In the genomic region with DNA sequence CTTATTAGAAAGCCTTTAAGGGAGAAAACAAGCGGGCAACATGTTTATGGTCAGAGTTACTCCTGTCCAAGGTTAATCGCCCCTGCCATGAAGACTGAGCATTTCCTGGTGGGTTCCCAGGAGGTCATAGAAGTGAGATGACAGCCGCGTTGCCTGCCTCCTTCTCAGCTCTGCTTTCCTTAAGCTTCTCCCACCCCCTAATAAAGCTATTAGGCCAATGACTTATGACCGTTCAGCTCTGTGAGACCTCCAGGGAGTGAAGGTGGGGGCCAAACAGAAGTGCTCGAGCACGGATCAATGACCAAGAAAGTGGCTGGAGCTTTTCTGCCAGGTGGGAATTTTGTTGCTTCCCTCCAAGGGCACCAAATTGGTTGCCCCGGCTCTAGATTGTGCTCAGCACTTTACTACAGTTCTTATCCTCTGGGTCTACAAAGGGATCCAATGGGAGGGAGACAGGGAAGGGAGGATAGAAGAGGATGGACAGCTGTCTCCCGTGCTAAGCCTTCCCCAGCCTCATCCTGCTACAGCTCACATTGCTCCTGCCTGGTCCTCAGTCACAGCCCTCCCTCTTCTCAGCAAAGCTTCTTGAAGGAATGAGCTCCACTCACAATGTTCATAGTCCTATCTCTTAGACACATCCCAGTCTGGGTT, we compare ENCODE assay signal across 28 mouse cellular contexts.
DNase-seq lines count a peak whose midpoint lies in the region; ATAC-seq and TF ChIP-seq lines count a peak whose summit lies in the region.
"Had no signal": no experiment of that assay in that cellular context is flagged by ENCODE, and none has a peak within 500 bp of the region (broad histone marks: within the 10 kb centered on the region; RNA-seq: fewer than 3 reads in every experiment).

No protein-coding gene starts in this region.

- no peak overlapping the region for H3K9ac ChIP-seq in kidney, embryonic 14.5 days (ENCODE audit: low read depth, low read length)
- no peak overlapping the region for H3K9ac ChIP-seq in midbrain, embryonic 13.5 days (replicated peaks)
- no peak overlapping the region for H3K9ac ChIP-seq in midbrain, postnatal 0 days (replicated peaks; ENCODE audit: low read length, poor library complexity, severe bottlenecking)
- no peak overlapping the region for H3K9ac ChIP-seq in limb, embryonic 12.5 days (replicated peaks)
- no peak overlapping the region for H3K9ac ChIP-seq in neural tube, embryonic 13.5 days
- no peak overlapping the region for H3K9ac ChIP-seq in forebrain, embryonic 13.5 days
- H3K9ac ChIP-seq: embryonic facial prominence, embryonic 15.5 days; forebrain, embryonic 12.5 days; heart, embryonic 15.5 days; hindbrain, embryonic 15.5 days; liver, embryonic 15.5 days; lung, embryonic 14.5 days; neural tube, embryonic 12.5 days had no signal

- 0 out of 2 replicates have a peak overlapping the region, but pooled peaks have one; percentile 19 for H3K4me2 ChIP-seq in kidney, embryonic 14.5 days (replicated peaks; ENCODE audit: low read depth, low read length)
- H3K4me2 ChIP-seq in midbrain, embryonic 13.5 days (replicated peaks): no peak overlapping the region
- H3K4me2 ChIP-seq in midbrain, postnatal 0 days (ENCODE audit: low read depth, low read length, poor library complexity, severe bottlenecking): no peak overlapping the region
- peak overlapping the region; percentile 2; the same call in 1 of the 2 replicates for H3K4me2 ChIP-seq in limb, embryonic 12.5 days
- H3K4me2 ChIP-seq in neural tube, embryonic 13.5 days: no peak overlapping the region
- H3K4me2 ChIP-seq in forebrain, embryonic 13.5 days: no peak overlapping the region
- H3K4me2 ChIP-seq: embryonic facial prominence, embryonic 15.5 days; forebrain, embryonic 12.5 days; heart, embryonic 15.5 days; hindbrain, embryonic 15.5 days; liver, embryonic 15.5 days; lung, embryonic 14.5 days; midbrain, embryonic 11.5 days; neural tube, embryonic 12.5 days had no signal

- ATAC-seq in kidney, embryonic 14.5 days (ENCODE audit: low FRiP score, low TSS enrichment): peak; percentile 73
- ATAC-seq in midbrain, embryonic 13.5 days: no peak
- ATAC-seq in midbrain, postnatal 0 days (ENCODE audit: low FRiP score): no peak
- ATAC-seq in limb, embryonic 12.5 days (ENCODE audit: insufficient number of reproducible peaks, insufficient read depth, low FRiP score, low TSS enrichment, low read depth): no peak
- no peak for ATAC-seq in neural tube, embryonic 13.5 days (ENCODE audit: low read depth)
- no peak for ATAC-seq in forebrain, embryonic 13.5 days
- ATAC-seq: inflammation-experienced regulatory T-cells, adult 6 months had no signal

- H3K9me3 ChIP-seq in kidney, embryonic 14.5 days (ENCODE audit: control insufficient read depth, low read length): no peaks in the 10 kb centered on the region
- no peaks in the 10 kb centered on the region for H3K9me3 ChIP-seq in midbrain, embryonic 13.5 days
- H3K9me3 ChIP-seq in midbrain, postnatal 0 days (ENCODE audit: low read length): no peaks in the 10 kb centered on the region
- H3K9me3 ChIP-seq in limb, embryonic 12.5 days: no peaks in the 10 kb centered on the region
- H3K9me3 ChIP-seq in neural tube, embryonic 13.5 days: no peaks in the 10 kb centered on the region
- H3K9me3 ChIP-seq in forebrain, embryonic 13.5 days (replicated peaks): no peaks in the 10 kb centered on the region
- H3K9me3 ChIP-seq: embryonic facial prominence, embryonic 10.5 days; embryonic facial prominence, embryonic 15.5 days; forebrain, embryonic 12.5 days; heart, embryonic 10.5 days; heart, embryonic 15.5 days; hindbrain, embryonic 15.5 days; liver, embryonic 15.5 days; neural tube, embryonic 12.5 days had no signal

- no peak for TF ChIP-seq CTCF in midbrain, postnatal 0 days (IDR thresholded peaks at IDR 0.05)

- no peaks in the 10 kb centered on the region for H3K36me3 ChIP-seq in kidney, embryonic 14.5 days (ENCODE audit: control insufficient read depth, insufficient read depth, low read length)
- H3K36me3 ChIP-seq in midbrain, embryonic 13.5 days: no peaks in the 10 kb centered on the region
- H3K36me3 ChIP-seq in midbrain, postnatal 0 days (ENCODE audit: insufficient read depth, low read length): no peaks in the 10 kb centered on the region
- no peaks in the 10 kb centered on the region for H3K36me3 ChIP-seq in limb, embryonic 12.5 days
- no peaks in the 10 kb centered on the region for H3K36me3 ChIP-seq in neural tube, embryonic 13.5 days
- H3K36me3 ChIP-seq in forebrain, embryonic 13.5 days (ENCODE audit: poor library complexity, severe bottlenecking): no peaks in the 10 kb centered on the region
- H3K36me3 ChIP-seq: embryonic facial prominence, embryonic 10.5 days; embryonic facial prominence, embryonic 15.5 days; forebrain, embryonic 12.5 days; heart, embryonic 10.5 days; heart, embryonic 15.5 days; hindbrain, embryonic 15.5 days; liver, embryonic 15.5 days; neural tube, embryonic 12.5 days had no signal

- 6% methylated on average over 9 of the region's 9 CpGs for WGBS in kidney, embryonic 14.5 days
- 74% methylated on average over 9 of the region's 9 CpGs for WGBS in midbrain, embryonic 13.5 days
- 60% methylated on average over 9 of the region's 9 CpGs for WGBS in midbrain, postnatal 0 days
- 12% methylated on average over 9 of the region's 9 CpGs for WGBS in limb, embryonic 12.5 days
- WGBS in neural tube, embryonic 13.5 days: 21% methylated on average over 9 of the region's 9 CpGs
- WGBS in forebrain, embryonic 13.5 days: 87% methylated on average over 9 of the region's 9 CpGs

- no peaks in the 10 kb centered on the region for H3K27me3 ChIP-seq in kidney, embryonic 14.5 days (ENCODE audit: control insufficient read depth, insufficient read depth, low read length)
- H3K27me3 ChIP-seq in midbrain, embryonic 13.5 days: no peaks in the 10 kb centered on the region
- H3K27me3 ChIP-seq in midbrain, postnatal 0 days (ENCODE audit: insufficient read depth, low read length): no peaks in the 10 kb centered on the region
- H3K27me3 ChIP-seq in limb, embryonic 12.5 days: no peaks in the 10 kb centered on the region; the same call in 1 of the 2 replicates
- no peaks in the 10 kb centered on the region for H3K27me3 ChIP-seq in neural tube, embryonic 13.5 days
- no peaks in the 10 kb centered on the region for H3K27me3 ChIP-seq in forebrain, embryonic 13.5 days
- H3K27me3 ChIP-seq: embryonic facial prominence, embryonic 15.5 days; forebrain, embryonic 12.5 days; heart, embryonic 15.5 days; hindbrain, embryonic 15.5 days; liver, embryonic 15.5 days; neural tube, embryonic 12.5 days had no signal

- H3K4me3 ChIP-seq in kidney, embryonic 14.5 days (ENCODE audit: low read length): no peak overlapping the region
- H3K4me3 ChIP-seq in midbrain, embryonic 13.5 days (replicated peaks): no peak overlapping the region
- H3K4me3 ChIP-seq in midbrain, postnatal 0 days (ENCODE audit: low read depth, low read length): no peak overlapping the region
- H3K4me3 ChIP-seq in limb, embryonic 12.5 days (replicated peaks): no peak overlapping the region
- H3K4me3 ChIP-seq in neural tube, embryonic 13.5 days: no peak overlapping the region
- no peak overlapping the region for H3K4me3 ChIP-seq in forebrain, embryonic 13.5 days
- H3K4me3 ChIP-seq: embryonic facial prominence, embryonic 10.5 days; embryonic facial prominence, embryonic 15.5 days; forebrain, embryonic 12.5 days; heart, embryonic 10.5 days; heart, embryonic 15.5 days; hindbrain, embryonic 15.5 days; liver, embryonic 15.5 days; neural tube, embryonic 12.5 days had no signal

- H3K4me1 ChIP-seq in kidney, embryonic 14.5 days (ENCODE audit: control insufficient read depth, insufficient read depth, low read length): peaks cover 14% of the 10 kb centered on the region; the same call in 1 of the 2 replicates
- peaks cover 40% of the 10 kb centered on the region for H3K4me1 ChIP-seq in midbrain, embryonic 13.5 days (replicated peaks)
- peaks cover 21% of the 10 kb centered on the region for H3K4me1 ChIP-seq in midbrain, postnatal 0 days (ENCODE audit: insufficient read depth, low read length)
- H3K4me1 ChIP-seq in limb, embryonic 12.5 days (replicated peaks): peaks cover 14% of the 10 kb centered on the region
- peaks cover 42% of the 10 kb centered on the region for H3K4me1 ChIP-seq in neural tube, embryonic 13.5 days (replicated peaks)
- peaks cover 34% of the 10 kb centered on the region for H3K4me1 ChIP-seq in forebrain, embryonic 13.5 days
- H3K4me1 ChIP-seq: liver, embryonic 15.5 days had no signal

- no peak for DNase-seq in kidney, adult 8-10 months
- DNase-seq in midbrain, postnatal 0 days (ENCODE audit: low spot score): no peak
- DNase-seq: adrenal gland, adult 2 months; adrenal gland, postnatal 36 days; B cell, adult 2 months; cerebellum, adult 18-20 months; cerebellum, postnatal 10 days; gastrocnemius, postnatal 10 days; kidney, adult 2 months; layer of hippocampus, adult 9-11 months; lung, embryonic 14.5 days; lung, postnatal 14 days; thymus, postnatal 14 days had no signal

- H3K27ac ChIP-seq in kidney, embryonic 14.5 days (ENCODE audit: low read depth, low read length): no peak overlapping the region
- H3K27ac ChIP-seq in midbrain, embryonic 13.5 days: peak overlapping the region; percentile 44; the same call in 1 of the 2 replicates
- no peak overlapping the region for H3K27ac ChIP-seq in midbrain, postnatal 0 days (ENCODE audit: low read depth, low read length)
- H3K27ac ChIP-seq in limb, embryonic 12.5 days: no peak overlapping the region
- 0 out of 2 replicates have a peak overlapping the region, but pooled peaks have one; percentile 6 for H3K27ac ChIP-seq in neural tube, embryonic 13.5 days (replicated peaks)
- no peak overlapping the region for H3K27ac ChIP-seq in forebrain, embryonic 13.5 days
- H3K27ac ChIP-seq: embryonic facial prominence, embryonic 10.5 days; embryonic facial prominence, embryonic 15.5 days; forebrain, embryonic 12.5 days; heart, embryonic 10.5 days; heart, embryonic 15.5 days; hindbrain, embryonic 15.5 days; liver, embryonic 15.5 days; neural tube, embryonic 12.5 days had no signal

Comparison
In these comparisons a context has a peak if more than half of its experiments do, and no peak if none do; other contexts are left out.
1. H3K27ac ChIP-seq: peak in midbrain, embryonic 13.5 days (single experiment) and neural tube, embryonic 13.5 days (single experiment); none in kidney, embryonic 14.5 days (single experiment), midbrain, postnatal 0 days (single experiment), limb, embryonic 12.5 days (single experiment) and forebrain, embryonic 13.5 days (single experiment).
2. H3K4me2 ChIP-seq: peak in kidney, embryonic 14.5 days (single experiment) and limb, embryonic 12.5 days (single experiment); none in midbrain, embryonic 13.5 days (single experiment), midbrain, postnatal 0 days (single experiment), neural tube, embryonic 13.5 days (single experiment) and forebrain, embryonic 13.5 days (single experiment).